Mouse (Mus musculus): ENCODE data around the gene Uhrf1bp1l.
"Not testable (repeated sequence)": the region's sequence is repeated elsewhere in the genome, so short reads cannot be mapped to it uniquely, and the experiment has no call there.

The Uhrf1bp1l gene

GRCm38 (mm10) chr10:89744871-89745665, at the start of gene Uhrf1bp1l:
Gene Uhrf1bp1l, plus strand, starts transcription at chr10:89744991.
- peak; percentile 94 for DNase-seq (ENCODE audit: low read depth)

- DNase-seq (ENCODE audit: low read depth): peak; percentile 69
Observed at GRCm38 (mm10) chr10:89695194-89695911, 49.4 kb upstream of the Uhrf1bp1l start.

- DNase-seq (ENCODE audit: low read depth): not testable (repeated sequence)
Observed at GRCm38 (mm10) chr10:89696270-89696669, 48.5 kb upstream of the Uhrf1bp1l start.

GRCm38 (mm10) chr10:89697956-89698355, 46.8 kb upstream of the Uhrf1bp1l start:
- no peak for DNase-seq (ENCODE audit: low read depth)

GRCm38 (mm10) chr10:89703042-89703441, 41.7 kb upstream of the Uhrf1bp1l start:
- peak; percentile 72 for DNase-seq (ENCODE audit: low read depth)

GRCm38 (mm10) chr10:89707397-89707796, 37.4 kb upstream of the Uhrf1bp1l start:
- DNase-seq (ENCODE audit: low read depth): peak; percentile 49

- no peak for DNase-seq (ENCODE audit: low read depth)
Observed at GRCm38 (mm10) chr10:89708720-89709119, 36.1 kb upstream of the Uhrf1bp1l start.

GRCm38 (mm10) chr10:89714910-89715309, 29.9 kb upstream of the Uhrf1bp1l start:
- no peak for DNase-seq (ENCODE audit: low read depth)

GRCm38 (mm10) chr10:89720252-89720651, 24.5 kb upstream of the Uhrf1bp1l start:
- no peak for DNase-seq (ENCODE audit: low read depth)

GRCm38 (mm10) chr10:89720796-89721195, 24.0 kb upstream of the Uhrf1bp1l start:
- DNase-seq (ENCODE audit: low read depth): no peak

GRCm38 (mm10) chr10:89722247-89723195, 22.3 kb upstream of the Uhrf1bp1l start:
- peak; percentile 36 for DNase-seq (ENCODE audit: low read depth)

GRCm38 (mm10) chr10:89730386-89730785, 14.4 kb upstream of the Uhrf1bp1l start:
- no peak for DNase-seq (ENCODE audit: low read depth)

GRCm38 (mm10) chr10:89731341-89731740, 13.4 kb upstream of the Uhrf1bp1l start:
- peak; percentile 67 for DNase-seq (ENCODE audit: low read depth)

- DNase-seq (ENCODE audit: low read depth): peak; percentile 95
Observed at GRCm38 (mm10) chr10:89732001-89732794, 12.6 kb upstream of the Uhrf1bp1l start, which contains the start of gene Actr6. Gene Actr6, minus strand, starts transcription at chr10:89732295.

GRCm38 (mm10) chr10:89737092-89737491, 7.7 kb upstream of the Uhrf1bp1l start:
- DNase-seq (ENCODE audit: low read depth): no peak

GRCm38 (mm10) chr10:89737887-89738286, 6.9 kb upstream of the Uhrf1bp1l start:
- DNase-seq (ENCODE audit: low read depth): peak; percentile 26

- no peak for DNase-seq (ENCODE audit: low read depth)
Observed at GRCm38 (mm10) chr10:89738395-89738794, 6.4 kb upstream of the Uhrf1bp1l start.

- no peak for DNase-seq (ENCODE audit: low read depth)
Observed at GRCm38 (mm10) chr10:89739703-89740102, 5.1 kb upstream of the Uhrf1bp1l start.

GRCm38 (mm10) chr10:89740995-89741394, 3.8 kb upstream of the Uhrf1bp1l start:
- peak; percentile 79 for DNase-seq (ENCODE audit: low read depth)

- peak; percentile 36 for DNase-seq (ENCODE audit: low read depth)
Observed at GRCm38 (mm10) chr10:89743266-89743665, 1.5 kb upstream of the Uhrf1bp1l start.

GRCm38 (mm10) chr10:89744341-89744740, 450 bp upstream of the Uhrf1bp1l start:
- DNase-seq (ENCODE audit: low read depth): no peak
